In genomic region chr5:131956090-131956489, GRCm38 (mm10) we compare ENCODE assay signal across 19 mouse cellular contexts.
DNase-seq lines count a peak whose midpoint lies in the region; ATAC-seq lines count a peak whose summit lies in the region.
"Had no signal": no experiment of that assay in that cellular context is flagged by ENCODE, and none has a peak within 500 bp of the region (broad histone marks: within the 10 kb centered on the region; RNA-seq: fewer than 3 reads in every experiment).

No protein-coding gene starts in this region.

- H3K4me3 ChIP-seq in megakaryocyte, embryonic 14.5 days (replicated peaks): peak overlapping the region; percentile 74
- H3K4me3 ChIP-seq in liver, embryonic 12.5 days: no peak overlapping the region
- H3K4me3 ChIP-seq in hindbrain, embryonic 11.5 days (ENCODE audit: low read depth, low read length): no peak overlapping the region
- H3K4me3 ChIP-seq: embryonic facial prominence, embryonic 15.5 days; heart, embryonic 15.5 days; limb, embryonic 15.5 days; midbrain, embryonic 13.5 days; neural tube, embryonic 15.5 days had no signal

- peaks cover 8% of the 10 kb centered on the region for H3K36me3 ChIP-seq in megakaryocyte, embryonic 14.5 days (replicated peaks; ENCODE audit: low read length)
- H3K36me3 ChIP-seq in liver, embryonic 12.5 days: no peaks in the 10 kb centered on the region
- no peaks in the 10 kb centered on the region for H3K36me3 ChIP-seq in hindbrain, embryonic 11.5 days (ENCODE audit: control insufficient read depth, insufficient read depth, low read length)
- H3K36me3 ChIP-seq: embryonic facial prominence, embryonic 15.5 days; heart, embryonic 15.5 days; limb, embryonic 15.5 days; midbrain, embryonic 13.5 days; neural tube, embryonic 15.5 days had no signal

- H3K27me3 ChIP-seq in megakaryocyte, embryonic 14.5 days (replicated peaks): no peaks in the 10 kb centered on the region
- H3K27me3 ChIP-seq in liver, embryonic 12.5 days (replicated peaks): no peaks in the 10 kb centered on the region
- H3K27me3 ChIP-seq in hindbrain, embryonic 11.5 days (ENCODE audit: control insufficient read depth, insufficient read depth, low read length): no peaks in the 10 kb centered on the region
- H3K27me3 ChIP-seq: embryonic facial prominence, embryonic 15.5 days; heart, embryonic 15.5 days; limb, embryonic 15.5 days; midbrain, embryonic 13.5 days; neural tube, embryonic 15.5 days had no signal

- no peak for ATAC-seq in megakaryocyte, adult 5-6 weeks (ENCODE audit: poor library complexity, severe bottlenecking)
- ATAC-seq in liver, embryonic 12.5 days: peak; percentile 77
- no peak for ATAC-seq in hindbrain, embryonic 11.5 days (ENCODE audit: low FRiP score)
- ATAC-seq: lung, postnatal 0 days; midbrain, embryonic 13.5 days had no signal

- 0 out of 2 replicates have a peak, but pooled peaks cover 3% of the 10 kb centered on the region for H3K9me3 ChIP-seq in megakaryocyte, embryonic 14.5 days
- H3K9me3 ChIP-seq in liver, embryonic 12.5 days (replicated peaks): no peaks in the 10 kb centered on the region
- H3K9me3 ChIP-seq in hindbrain, embryonic 11.5 days (ENCODE audit: control insufficient read depth, low read length): no peaks in the 10 kb centered on the region
- H3K9me3 ChIP-seq: embryonic facial prominence, embryonic 15.5 days; heart, embryonic 15.5 days; limb, embryonic 15.5 days; neural tube, embryonic 15.5 days had no signal

- 17% methylated on average over 7 of the region's 7 CpGs for WGBS in liver, embryonic 12.5 days (ENCODE audit: insufficient replicate concordance)
- WGBS in hindbrain, embryonic 11.5 days: 43% methylated on average over 7 of the region's 7 CpGs

- no peak overlapping the region for H3K9ac ChIP-seq in liver, embryonic 12.5 days
- H3K9ac ChIP-seq in hindbrain, embryonic 11.5 days (ENCODE audit: low read depth, low read length): no peak overlapping the region
- H3K9ac ChIP-seq: embryonic facial prominence, embryonic 15.5 days; heart, embryonic 15.5 days; limb, embryonic 15.5 days; midbrain, embryonic 13.5 days; neural tube, embryonic 15.5 days had no signal

- H3K4me1 ChIP-seq in megakaryocyte, embryonic 14.5 days: peaks cover 66% of the 10 kb centered on the region
- peaks cover 20% of the 10 kb centered on the region for H3K4me1 ChIP-seq in liver, embryonic 12.5 days
- no peaks in the 10 kb centered on the region for H3K4me1 ChIP-seq in hindbrain, embryonic 11.5 days (replicated peaks; ENCODE audit: control insufficient read depth, insufficient read depth, low read length)
- H3K4me1 ChIP-seq: heart, embryonic 15.5 days; neural tube, embryonic 15.5 days had no signal

- H3K27ac ChIP-seq in liver, embryonic 12.5 days: no peak overlapping the region
- H3K27ac ChIP-seq in hindbrain, embryonic 11.5 days (ENCODE audit: low read depth, low read length): no peak overlapping the region
- H3K27ac ChIP-seq: embryonic facial prominence, embryonic 15.5 days; heart, embryonic 15.5 days; limb, embryonic 15.5 days; midbrain, embryonic 13.5 days; neural tube, embryonic 15.5 days had no signal

- H3K4me2 ChIP-seq in liver, embryonic 12.5 days: peak overlapping the region; percentile 20
- H3K4me2 ChIP-seq in hindbrain, embryonic 11.5 days (replicated peaks; ENCODE audit: low read depth, low read length): no peak overlapping the region
- H3K4me2 ChIP-seq: embryonic facial prominence, embryonic 15.5 days; heart, embryonic 15.5 days; limb, embryonic 15.5 days; midbrain, embryonic 13.5 days; neural tube, embryonic 15.5 days had no signal

- peak; percentile 27 for DNase-seq in embryo, embryonic 9.5 days (ENCODE audit: extremely low spot score)
- no peak for DNase-seq in testis, postnatal 14 days (ENCODE audit: low spot score)
- no peak for DNase-seq in cerebellum, adult 18-20 months
- DNase-seq in hindbrain, embryonic 11.5 days (ENCODE audit: low spot score): no peak
- DNase-seq: adrenal gland, postnatal 36 days; cerebellum, postnatal 36 days; gastrocnemius, postnatal 10 days; heart, adult 18-20 months; kidney, adult 18-20 months; kidney, postnatal 10 days had no signal
